Mouse (Mus musculus): ENCODE data around the gene Lmbr1l. TPM values are rescaled to one million over a fixed set of nuclear protein-coding genes. Genes with fewer than 3 reads are reported as not detected.

Gene Lmbr1l
- 105 TPM for polyA plus RNA-seq (2017; shearing (Covaris generic))

DNA sequence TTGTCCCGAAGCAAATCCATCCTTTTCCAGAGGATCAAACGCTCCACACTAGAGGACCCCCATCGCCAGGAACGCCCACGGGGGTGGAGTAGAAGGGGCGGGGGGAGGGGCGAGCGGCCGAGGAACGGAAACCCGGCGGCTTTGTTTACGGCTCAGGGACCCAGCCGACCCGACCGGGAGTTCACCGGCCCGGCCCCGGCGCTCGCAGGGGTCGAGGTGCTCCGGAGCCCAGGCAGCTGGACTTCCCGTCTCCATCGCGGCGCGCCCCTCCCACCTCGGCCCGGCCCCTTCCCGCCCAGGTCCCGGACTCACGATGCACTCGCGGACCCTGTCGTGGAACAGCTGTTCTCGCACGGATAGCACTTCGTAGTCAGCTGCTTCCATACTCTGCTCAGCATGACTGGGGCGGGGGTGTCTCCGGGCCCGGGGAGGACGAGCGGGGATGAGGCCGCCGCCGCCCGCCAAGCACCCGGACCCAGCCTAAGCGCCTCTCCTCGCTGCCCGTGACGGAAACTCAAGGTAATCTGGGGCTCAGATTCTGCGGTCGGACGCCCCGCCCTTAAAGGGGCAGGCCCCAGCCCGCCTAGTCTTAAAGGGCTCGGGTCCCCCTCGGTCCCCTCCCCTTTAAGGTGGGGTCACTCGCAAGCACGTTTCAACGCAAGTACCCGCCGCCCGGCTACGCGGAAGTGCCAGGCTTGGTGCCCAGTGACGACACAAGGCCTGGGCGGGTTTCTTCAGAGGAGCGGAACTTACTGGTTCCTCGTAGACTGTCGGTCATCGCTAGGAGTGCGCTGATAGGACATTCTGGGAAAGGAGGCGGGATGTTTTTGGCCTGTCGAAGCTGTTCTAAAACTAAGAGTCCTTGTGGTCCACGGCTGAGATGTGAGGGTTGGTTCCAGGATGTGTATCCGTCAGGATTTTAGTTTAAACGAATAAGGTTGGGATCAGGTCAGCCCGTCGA is at the start of gene Lmbr1l:
Gene Lmbr1l, minus strand, starts transcription at position 694 of the 961 bp plus-strand sequence.

DNA sequence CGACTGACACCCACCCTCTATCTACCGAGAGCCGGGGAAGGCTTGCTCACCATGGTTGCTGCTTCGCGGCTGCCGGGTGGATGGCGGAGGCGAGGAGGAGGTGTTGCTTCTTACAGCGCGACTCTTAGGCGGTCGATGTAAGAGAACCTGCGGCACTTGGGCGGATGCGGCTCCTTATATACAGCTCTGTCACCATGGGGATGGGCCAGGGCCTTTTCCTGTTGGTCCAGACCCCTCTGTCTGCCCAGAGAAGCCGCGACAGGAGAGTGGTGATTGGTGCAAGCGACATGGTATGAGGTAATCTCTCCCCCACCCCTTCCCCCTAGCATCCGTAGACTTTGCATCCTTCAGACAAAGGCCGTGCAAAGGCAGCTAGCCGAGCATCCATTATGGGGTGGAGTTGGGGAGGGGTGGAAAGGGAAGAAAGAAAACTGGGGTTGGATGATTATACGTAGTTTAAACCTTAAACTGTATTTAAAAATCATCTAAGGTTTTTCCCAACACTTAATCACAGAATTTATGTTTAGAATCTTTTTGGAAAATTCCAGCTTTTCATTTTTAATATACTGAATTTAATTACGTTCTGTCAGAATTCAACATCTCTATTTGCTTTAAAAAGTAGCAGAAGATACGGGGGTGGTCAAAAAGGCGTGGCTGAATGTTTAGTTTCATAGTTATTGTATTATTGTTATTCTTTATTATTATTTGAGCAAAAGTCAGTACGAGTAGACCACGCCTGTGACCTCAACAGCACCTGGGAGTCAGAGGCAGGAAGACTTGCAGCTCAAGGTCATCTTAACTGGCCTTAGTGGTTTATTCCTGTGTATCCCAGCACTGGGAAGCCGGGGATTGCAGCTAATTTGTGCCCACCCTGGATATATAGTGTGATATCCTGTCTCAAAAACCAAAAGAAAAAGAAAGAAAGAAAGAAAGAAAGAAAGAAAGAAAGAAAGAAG is 35.6 kb upstream of the Lmbr1l start, which contains the start of the genes Gm49450 and Tuba1a:
Gene Gm49450, minus strand, starts transcription at position 151 of the 956 bp plus-strand sequence.
Gene Tuba1a, minus strand, starts transcription at position 303 of the 956 bp plus-strand sequence.

GRCm38 (mm10) chr15:98934217-98934839 is 16.3 kb upstream of the Lmbr1l start, which contains the start of gene Tuba1b:
Gene Tuba1b (minus strand): TSS chr15:98934565.

DNA sequence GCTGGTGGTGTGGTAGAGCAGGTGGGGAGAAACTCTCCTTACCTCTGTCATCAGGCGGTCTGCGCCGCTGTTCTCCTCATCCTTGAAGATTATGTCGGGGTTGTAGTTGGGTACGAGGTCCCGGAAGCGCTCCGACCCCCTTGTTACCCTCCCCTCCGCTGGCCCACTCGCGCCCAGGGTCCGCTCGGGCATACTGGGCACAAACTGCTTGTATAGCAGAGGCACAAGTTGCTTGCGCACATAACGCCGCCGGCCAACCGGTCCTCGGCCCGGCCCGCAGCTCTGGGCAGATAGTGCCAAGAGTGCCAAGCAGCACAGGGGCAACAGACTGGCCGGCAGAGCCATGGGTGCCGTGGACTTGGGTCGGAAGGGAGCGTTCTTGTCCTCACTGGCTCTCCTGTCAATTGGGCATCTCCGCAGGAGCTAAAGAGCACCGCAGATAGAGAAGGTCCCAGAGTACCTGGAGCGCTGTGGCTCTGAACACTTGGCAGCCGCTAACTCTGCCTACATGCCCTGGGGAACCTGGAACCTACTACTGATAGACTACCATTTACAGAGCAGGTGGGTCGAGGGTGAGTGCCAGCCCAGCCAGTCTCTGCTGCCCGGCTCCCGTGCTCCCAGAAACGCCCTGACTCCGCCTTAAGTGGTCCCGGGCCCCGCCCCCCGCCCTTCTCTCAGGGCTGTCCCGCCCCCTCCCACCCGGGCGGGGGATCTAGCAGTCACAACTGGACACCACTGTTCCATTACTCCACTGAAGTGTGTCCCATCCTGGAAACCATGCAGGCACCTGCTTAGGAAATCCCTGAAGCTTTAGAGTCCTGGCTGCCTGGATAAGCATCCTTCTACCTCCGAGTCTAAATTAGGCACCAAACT is 19.9 kb downstream of the Lmbr1l start, which contains the start of gene Dhh:
Gene Dhh, minus strand, starts transcription at position 613 of the 873 bp plus-strand sequence.

DNA sequence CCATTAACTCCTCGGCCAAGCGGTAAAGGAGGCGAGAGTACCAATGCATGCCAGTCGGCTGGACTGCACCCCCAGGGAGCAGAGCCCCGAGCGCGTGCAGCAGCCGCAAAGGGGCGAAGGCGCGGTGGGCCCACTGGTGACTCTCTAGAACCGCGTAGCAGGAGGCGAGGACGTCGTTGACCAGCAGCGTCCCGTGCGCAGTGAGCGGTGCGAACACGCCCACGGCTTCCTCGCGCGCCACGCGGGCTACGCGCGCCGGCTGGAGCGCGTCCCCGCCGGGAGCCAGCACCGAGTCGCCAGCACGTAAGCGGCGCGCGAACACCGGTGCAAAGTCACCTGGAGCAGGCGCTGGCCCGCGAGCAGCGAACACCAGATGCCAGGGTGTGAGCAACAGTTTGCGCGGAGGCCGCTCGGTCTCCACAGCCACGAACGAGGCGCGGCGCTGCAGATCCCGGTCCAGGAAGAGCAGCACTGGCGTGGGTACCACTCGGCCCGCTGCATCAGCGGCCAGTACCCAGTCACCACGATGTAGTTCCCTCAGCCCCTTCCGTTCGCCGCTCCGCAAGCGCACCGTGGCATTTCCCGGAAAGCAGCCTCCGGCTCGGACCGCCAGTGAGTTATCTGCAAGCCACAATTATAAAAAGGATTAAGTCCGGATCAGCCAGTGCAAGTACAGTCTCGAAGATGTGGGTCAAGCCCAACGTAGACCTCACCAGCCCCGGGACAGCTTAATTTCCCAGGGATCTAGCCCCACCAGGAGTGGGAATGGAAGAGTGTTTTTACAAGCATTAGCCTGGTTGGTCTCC is 23.9 kb downstream of the Lmbr1l start, which contains the start of gene Rhebl1:
Gene Rhebl1, minus strand, starts transcription at position 601 of the 806 bp plus-strand sequence.

DNA sequence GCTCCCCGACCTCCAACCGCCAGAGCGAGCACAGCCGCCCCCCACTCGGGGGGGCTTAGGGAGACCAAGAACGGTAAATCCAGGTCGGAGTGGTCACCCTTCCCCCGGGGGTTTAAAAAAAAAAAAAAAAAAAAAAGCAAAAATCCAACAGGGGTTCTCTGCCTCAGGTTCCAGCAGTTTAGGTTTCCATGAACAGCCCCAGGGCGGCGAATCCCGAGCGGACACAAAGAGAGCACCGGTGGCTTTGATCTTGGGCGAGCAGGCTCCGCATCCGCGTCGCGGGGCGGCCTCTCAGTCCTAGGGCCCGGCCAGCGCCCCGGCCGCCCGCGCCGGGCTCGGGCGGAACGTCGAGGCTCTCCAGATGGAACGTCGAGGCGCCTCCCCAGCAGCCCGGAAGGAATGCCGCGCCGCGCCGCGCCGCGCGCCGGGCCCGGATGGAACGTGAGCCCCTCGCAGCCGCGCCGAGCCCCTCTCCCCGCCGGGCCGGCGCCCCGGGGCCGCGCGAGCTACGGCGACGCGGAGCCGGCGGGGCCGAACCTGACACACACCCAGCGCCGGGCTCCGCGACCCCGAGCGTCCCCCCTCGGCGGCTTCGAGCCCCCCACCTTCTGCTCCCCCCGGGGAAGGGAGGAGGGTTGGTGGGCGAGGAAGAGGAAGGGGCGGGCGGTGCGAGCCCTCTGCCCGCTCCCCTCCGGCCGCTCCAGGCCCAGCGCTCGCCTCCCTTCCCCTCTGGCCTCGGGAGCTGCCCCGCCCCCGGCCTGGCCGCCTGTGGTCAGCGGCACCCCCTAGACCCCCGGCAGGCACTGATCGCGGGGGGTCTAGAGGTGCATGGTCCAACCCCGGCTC is 46.7 kb downstream of the Lmbr1l start, which contains the start of gene Kmt2d:
Gene Kmt2d, minus strand, starts transcription at position 135 of the 846 bp plus-strand sequence.

Other genes starting within 250 kb of the Lmbr1l start
- 2.8 TPM for gene Rnd1, start 240.8 kb downstream of the Lmbr1l start, polyA plus RNA-seq (2017; shearing (Covaris generic))
- 0.70 TPM for gene Ccdc65, start 210.0 kb downstream of the Lmbr1l start, polyA plus RNA-seq (2017; shearing (Covaris generic))
- gene Fkbp11, start 190.0 kb downstream of the Lmbr1l start, polyA plus RNA-seq (2017; shearing (Covaris generic)): not detected
- gene Arf3, start 155.0 kb downstream of the Lmbr1l start, polyA plus RNA-seq (2017; shearing (Covaris generic)): 93.8 TPM
- 0.31 TPM for gene Wnt10b, start 140.1 kb downstream of the Lmbr1l start, polyA plus RNA-seq (2017; shearing (Covaris generic))
- gene Wnt1, start 128.4 kb downstream of the Lmbr1l start, polyA plus RNA-seq (2017; shearing (Covaris generic)): not detected
- gene Ddn, start 108.7 kb downstream of the Lmbr1l start, polyA plus RNA-seq (2017; shearing (Covaris generic)): not detected
- gene Prkag1, start 86.7 kb downstream of the Lmbr1l start, polyA plus RNA-seq (2017; shearing (Covaris generic)): 84.8 TPM
- gene Kmt2d, start 47.0 kb downstream of the Lmbr1l start, polyA plus RNA-seq (2017; shearing (Covaris generic)): 27.4 TPM
- 19.0 TPM for gene Rhebl1, start 23.7 kb downstream of the Lmbr1l start, polyA plus RNA-seq (2017; shearing (Covaris generic))
- gene Dhh, start 19.7 kb downstream of the Lmbr1l start, polyA plus RNA-seq (2017; shearing (Covaris generic)): 0.09 TPM
- gene Tuba1b, start 16.3 kb upstream of the Lmbr1l start, polyA plus RNA-seq (2017; shearing (Covaris generic)): 286 TPM
- gene Gm49450, start 35.3 kb upstream of the Lmbr1l start, polyA plus RNA-seq (2017; shearing (Covaris generic)): not detected
- 187 TPM for gene Tuba1a, start 35.5 kb upstream of the Lmbr1l start, polyA plus RNA-seq (2017; shearing (Covaris generic))
- 33.2 TPM for gene Tuba1c, start 111.7 kb upstream of the Lmbr1l start, polyA plus RNA-seq (2017; shearing (Covaris generic))
- gene Prph, start 136.9 kb upstream of the Lmbr1l start, polyA plus RNA-seq (2017; shearing (Covaris generic)): not detected
- not detected for gene Troap, start 156.3 kb upstream of the Lmbr1l start, polyA plus RNA-seq (2017; shearing (Covaris generic))
- not detected for gene C1ql4, start 169.6 kb upstream of the Lmbr1l start, polyA plus RNA-seq (2017; shearing (Covaris generic))
- gene Dnajc22, start 174.9 kb upstream of the Lmbr1l start, polyA plus RNA-seq (2017; shearing (Covaris generic)): not detected
- gene Spats2, start 207.7 kb upstream of the Lmbr1l start, polyA plus RNA-seq (2017; shearing (Covaris generic)): 0.20 TPM

Measured in effector memory CD4-positive, alpha-beta T cell, adult 5 months (primary cell).